In genomic region chr6:38297580-38298245, GRCm38 (mm10) we compare ENCODE assay signal across 8 mouse cellular contexts. TPM values are rescaled to one million over a fixed set of nuclear protein-coding genes. Genes with fewer than 3 reads are reported as not detected.
A peak's percentile ranks its signal among the peaks of the same experiment; 100 is the strongest.
DNase-seq lines count a peak whose midpoint lies in the region; ATAC-seq and TF ChIP-seq lines count a peak whose summit lies in the region.

No protein-coding gene starts in this region.

- no peaks in the 10 kb centered on the region for H3K27me3 ChIP-seq in kidney, embryonic 15.5 days
- no peaks in the 10 kb centered on the region for H3K27me3 ChIP-seq in hindbrain, postnatal 0 days (ENCODE audit: insufficient read depth, low read length)
- H3K27me3 ChIP-seq in midbrain, embryonic 16.5 days (ENCODE audit: control insufficient read depth, insufficient read depth, low read depth, low read length) = no peaks in the 10 kb centered on the region

- peak overlapping the region; percentile 93 for H3K9ac ChIP-seq in kidney, embryonic 15.5 days
- H3K9ac ChIP-seq in hindbrain, postnatal 0 days (replicated peaks; ENCODE audit: low read length) = peak overlapping the region; percentile 92; the same call in 1 of the 2 replicates
- peak overlapping the region; percentile 96 for H3K9ac ChIP-seq in midbrain, embryonic 16.5 days (ENCODE audit: low read depth, low read length)

- DNase-seq in kidney, postnatal 36 days = no peak
- DNase-seq in hindbrain, postnatal 0 days (ENCODE audit: low spot score) = no peak
- no peak for DNase-seq in T-cell, adult 2 months (ENCODE audit: low spot score)
- DNase-seq in gastrocnemius, adult 8-10 months (ENCODE audit: low spot score in 2 of 2) = no peak
- no peak for DNase-seq in layer of hippocampus, postnatal 14 days (ENCODE audit: low spot score in 2 of 2)

- no peak for TF ChIP-seq CTCF in hindbrain, postnatal 0 days (IDR thresholded peaks at IDR 0.05; ENCODE audit: low read depth)

- no peak for ATAC-seq in kidney, embryonic 15.5 days (replicated peaks; ENCODE audit: low FRiP score)
- no peak for ATAC-seq in hindbrain, postnatal 0 days
- ATAC-seq in midbrain, embryonic 16.5 days = no peak

- no peaks in the 10 kb centered on the region for H3K9me3 ChIP-seq in kidney, embryonic 15.5 days (replicated peaks)
- no peaks in the 10 kb centered on the region for H3K9me3 ChIP-seq in hindbrain, postnatal 0 days (ENCODE audit: low read length)
- H3K9me3 ChIP-seq in midbrain, embryonic 16.5 days (replicated peaks; ENCODE audit: control insufficient read depth, low read length, poor library complexity, severe bottlenecking) = no peaks in the 10 kb centered on the region

- H3K36me3 ChIP-seq in kidney, embryonic 15.5 days = peaks cover 42% of the 10 kb centered on the region
- no peaks in the 10 kb centered on the region for H3K36me3 ChIP-seq in hindbrain, postnatal 0 days (ENCODE audit: insufficient read depth, low read length)
- 0 out of 2 replicates have a peak, but pooled peaks cover 6% of the 10 kb centered on the region for H3K36me3 ChIP-seq in midbrain, embryonic 16.5 days (ENCODE audit: control insufficient read depth, insufficient read depth, low read length)

- H3K4me1 ChIP-seq in kidney, embryonic 15.5 days = peaks cover 11% of the 10 kb centered on the region
- 0 out of 2 replicates have a peak, but pooled peaks cover 2% of the 10 kb centered on the region for H3K4me1 ChIP-seq in brown adipose tissue, adult 24 weeks (ENCODE audit: control insufficient read depth, insufficient read depth, insufficient read length, low read length)
- H3K4me1 ChIP-seq in hindbrain, postnatal 0 days (ENCODE audit: insufficient read depth, low read length) = no peaks in the 10 kb centered on the region
- peaks cover 9% of the 10 kb centered on the region; the same call in 1 of the 2 replicates for H3K4me1 ChIP-seq in midbrain, embryonic 16.5 days (ENCODE audit: control insufficient read depth, insufficient read depth, low read length)

- H3K4me3 ChIP-seq in kidney, embryonic 15.5 days (replicated peaks) = peak overlapping the region; percentile 86
- H3K4me3 ChIP-seq in brown adipose tissue, adult 24 weeks (ENCODE audit: insufficient read depth, low read depth, low read length) = peak overlapping the region; percentile 73
- H3K4me3 ChIP-seq in hindbrain, postnatal 0 days (ENCODE audit: low read length) = peak overlapping the region; percentile 82
- peak overlapping the region; percentile 81 for H3K4me3 ChIP-seq in midbrain, embryonic 16.5 days (ENCODE audit: low read depth, low read length)

- 28% methylated on average over 12 of the region's 12 CpGs for WGBS in kidney, embryonic 15.5 days
- WGBS in hindbrain, postnatal 0 days = 41% methylated on average over 12 of the region's 12 CpGs
- WGBS in midbrain, embryonic 16.5 days = 39% methylated on average over 12 of the region's 12 CpGs

- H3K4me2 ChIP-seq in kidney, embryonic 15.5 days = peak overlapping the region; percentile 67
- peak overlapping the region; percentile 81 for H3K4me2 ChIP-seq in hindbrain, postnatal 0 days (ENCODE audit: low read depth, low read length)
- peak overlapping the region; percentile 68 for H3K4me2 ChIP-seq in midbrain, embryonic 16.5 days (ENCODE audit: low read length)

- peak overlapping the region; percentile 98 for H3K27ac ChIP-seq in kidney, embryonic 15.5 days
- no peak overlapping the region for H3K27ac ChIP-seq in brown adipose tissue, adult 24 weeks (replicated peaks; ENCODE audit: low read depth, low read length)
- H3K27ac ChIP-seq in hindbrain, postnatal 0 days = peak overlapping the region; percentile 92
- peak overlapping the region; percentile 94 for H3K27ac ChIP-seq in midbrain, embryonic 16.5 days (ENCODE audit: low read length)

RNA-seq across cellular contexts. Expression of gene Zc3hav1l, which starts 1.3 kb away (rescaled TPM):
- 9.9 TPM in 2 replicates for polyA plus RNA-seq in kidney, embryonic 15.5 days (2015; fragmentation: Nextera tagmentation; extraction: Ambion mirVana)
- polyA plus RNA-seq in brown adipose tissue, adult 24 weeks (2012; ENCODE audit: insufficient read depth, insufficient read length, missing spikeins) = 0.28 and 0.63 TPM in 2 replicates
- total RNA-seq in hindbrain, postnatal 0 days (2014; rRNA removed) = 6.1 and 7.9 TPM in 2 replicates
- polyA plus RNA-seq in hindbrain, postnatal 0 days (2015; fragmentation: Nextera tagmentation; extraction: Ambion mirVana) = 2.7 and 2.9 TPM in 2 replicates
- 7.0 and 8.3 TPM in 2 replicates for polyA plus RNA-seq in midbrain, embryonic 16.5 days (2015; fragmentation: Nextera tagmentation; extraction: Ambion mirVana)
- under 1 TPM; 0.16 to 0.45 (median 0.18) TPM for total RNA-seq in gastrocnemius, adult 8-10 months (2022)
- total RNA-seq in layer of hippocampus, postnatal 14 days (2021) = 1 to 10 TPM; 3.1 to 3.5 TPM

RNA-seq across cellular contexts. Expression of gene D630045J12Rik, which starts 43.9 kb away (rescaled TPM):
- polyA plus RNA-seq in kidney, embryonic 15.5 days (2015; fragmentation: Nextera tagmentation; extraction: Ambion mirVana) = 6.7 and 7.8 TPM in 2 replicates
- polyA plus RNA-seq in brown adipose tissue, adult 24 weeks (2012; ENCODE audit: insufficient read depth, insufficient read length, missing spikeins) = 0.13 and 0.24 TPM in 2 replicates
- total RNA-seq in hindbrain, postnatal 0 days (2014; rRNA removed) = 31.9 and 32.0 TPM in 2 replicates
- polyA plus RNA-seq in hindbrain, postnatal 0 days (2015; fragmentation: Nextera tagmentation; extraction: Ambion mirVana) = 6.4 and 7.6 TPM in 2 replicates
- polyA plus RNA-seq in midbrain, embryonic 16.5 days (2015; fragmentation: Nextera tagmentation; extraction: Ambion mirVana) = 15.8 and 19.4 TPM in 2 replicates
- total RNA-seq in gastrocnemius, adult 8-10 months (2022) = under 1 TPM; 0.15 to 0.73 (median 0.24) TPM
- total RNA-seq in layer of hippocampus, postnatal 14 days (2021) = 10 to 100 TPM; 39.6 to 41.8 TPM

RNA-seq across cellular contexts. Expression of gene Zc3hav1, which starts 56.7 kb away (rescaled TPM):
- polyA plus RNA-seq in kidney, embryonic 15.5 days (2015; fragmentation: Nextera tagmentation; extraction: Ambion mirVana) = 4.6 and 5.1 TPM in 2 replicates
- polyA plus RNA-seq in brown adipose tissue, adult 24 weeks (2012; ENCODE audit: insufficient read depth, insufficient read length, missing spikeins) = 10.5 and 10.6 TPM in 2 replicates
- 5.0 and 7.0 TPM in 2 replicates for total RNA-seq in hindbrain, postnatal 0 days (2014; rRNA removed)
- polyA plus RNA-seq in hindbrain, postnatal 0 days (2015; fragmentation: Nextera tagmentation; extraction: Ambion mirVana) = 2.3 and 2.9 TPM in 2 replicates
- 1.0 and 1.1 TPM in 2 replicates for polyA plus RNA-seq in midbrain, embryonic 16.5 days (2015; fragmentation: Nextera tagmentation; extraction: Ambion mirVana)
- 1 to 10 TPM; 5.4 to 7.5 (median 6.2) TPM for total RNA-seq in gastrocnemius, adult 8-10 months (2022)
- 1 to 10 TPM; 2.8 to 3.3 TPM for total RNA-seq in layer of hippocampus, postnatal 14 days (2021)
